Mouse (Mus musculus): ENCODE measurements around the gene Top2a. TPM values are rescaled to one million over a fixed set of nuclear protein-coding genes. Genes with fewer than 3 reads are reported as not detected.

Top2a gene
- total and polyA plus RNA-seq, 3 experiments = 385 to 444 (median 400) TPM

DNA sequence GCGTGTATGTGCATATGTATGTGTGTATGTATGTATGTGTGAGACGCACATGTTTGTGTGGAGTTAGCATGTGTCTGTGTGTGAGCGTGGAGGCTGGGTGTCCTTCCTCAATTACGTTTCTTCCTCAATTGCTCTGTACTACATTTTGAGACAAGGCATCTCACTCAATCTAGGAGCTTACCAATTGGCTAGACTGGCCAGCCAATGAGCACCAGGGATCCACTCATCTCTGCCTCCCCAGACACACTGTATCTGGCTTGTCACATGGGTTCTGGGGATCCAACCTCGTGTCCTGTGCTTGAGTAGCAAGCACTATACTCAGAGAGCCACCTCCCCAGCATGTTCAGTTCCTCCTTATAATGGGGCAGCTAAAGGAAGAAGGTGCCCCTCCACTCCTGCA lies 44.5 kb upstream of the Top2a start:
- Histone ChIP-seq H3K27ac (ENCODE audit: insufficient read depth, low read depth) (no peak overlapping the region), H3K4me2 (ENCODE audit: insufficient read depth, low read depth, poor library complexity, severe bottlenecking) (no peak overlapping the region), H3K27me3 (replicated peaks) (peaks cover 24% of the 10 kb centered on the region), H3K4me1 (ENCODE audit: control insufficient read depth in 1 of 2, insufficient read depth in 2 of 2) (peaks cover 6 to 19% of the 10 kb centered on the region in 2 experiments; a peak in 3 of 4 replicates), H3K36me3 (replicated peaks in 1 of 2; ENCODE audit: control insufficient read depth in 1 of 2, insufficient read depth in 1 of 2, low read length in 1 of 2) (no peaks in the 10 kb centered on the region), H3K79me2 (replicated peaks; ENCODE audit: control insufficient read depth, extremely low read depth, insufficient read depth, poor library complexity, severe bottlenecking) (no peaks in the 10 kb centered on the region), H3K9me3 (replicated peaks; ENCODE audit: low read length) (no peaks in the 10 kb centered on the region), H3K4me3 (replicated peaks in 1 of 3; ENCODE audit: low read depth in 2 of 3, low read length in 2 of 3, poor library complexity in 1 of 3) (no peak overlapping the region), H3K9ac (ENCODE audit: insufficient read depth, low read depth) (no peak overlapping the region)
- TF ChIP-seq MYC (IDR thresholded peaks at IDR 0.05; ENCODE audit: low read depth, low read length) (no peak), CTCF (conservative IDR thresholded peaks at IDR 0.05 in 1 of 2, IDR thresholded peaks at IDR 0.05 in 1 of 2; ENCODE audit: low read depth in 2 of 2, low read length in 2 of 2) (no peak), JUND (conservative IDR thresholded peaks at IDR 0.05; ENCODE audit: low read depth, low read length) (no peak), UBTF (IDR thresholded peaks at IDR 0.05; ENCODE audit: low read depth, low read length) (no peak), MEF2A (IDR thresholded peaks at IDR 0.05; ENCODE audit: borderline replicate concordance, low read depth, low read length) (no peak), SMC3 (IDR thresholded peaks at IDR 0.05; ENCODE audit: low read depth, low read length) (no peak), NELFE (IDR thresholded peaks at IDR 0.05; ENCODE audit: low read depth, low read length) (no peak), KAT2A (IDR thresholded peaks at IDR 0.05; ENCODE audit: insufficient replicate concordance, low read length) (no peak), ZNF384 (IDR thresholded peaks at IDR 0.05; ENCODE audit: low read depth, low read length) (no peak), ZKSCAN1 (IDR thresholded peaks at IDR 0.05; ENCODE audit: borderline replicate concordance, low read depth, low read length) (no peak), JUN (IDR thresholded peaks at IDR 0.05; ENCODE audit: insufficient read depth, low read depth, low read length) (no peak), PAX5 (IDR thresholded peaks at IDR 0.05; ENCODE audit: low read length) (no peak), EP300 (IDR thresholded peaks at IDR 0.05; ENCODE audit: low read length) (no peak), RCOR1 (conservative IDR thresholded peaks at IDR 0.05; ENCODE audit: low read depth, low read length) (no peak), SIN3A (IDR thresholded peaks at IDR 0.05; ENCODE audit: low read length) (no peak), USF1 (IDR thresholded peaks at IDR 0.05; ENCODE audit: low read depth, low read length) (no peak)
- in situ Hi-C loops (cut with MboI; ENCODE audit: low pct_ligation_motif_present, low pct_unique_long_range_greater_than_20kb, low sequenced_read_pairs) = loop anchor here (5.0 kb wide), 1 partner anchor 34 kb away; no protein-coding TSS in a partner anchor
- dilution Hi-C loops (cut with MboI; ENCODE audit: extremely low pct_ligation_motif_present, extremely low pct_unique_long_range_greater_than_20kb, low sequenced_read_pairs) = no loop called here
- DNase-seq (ENCODE audit: extremely low read depth) = no peak

DNA sequence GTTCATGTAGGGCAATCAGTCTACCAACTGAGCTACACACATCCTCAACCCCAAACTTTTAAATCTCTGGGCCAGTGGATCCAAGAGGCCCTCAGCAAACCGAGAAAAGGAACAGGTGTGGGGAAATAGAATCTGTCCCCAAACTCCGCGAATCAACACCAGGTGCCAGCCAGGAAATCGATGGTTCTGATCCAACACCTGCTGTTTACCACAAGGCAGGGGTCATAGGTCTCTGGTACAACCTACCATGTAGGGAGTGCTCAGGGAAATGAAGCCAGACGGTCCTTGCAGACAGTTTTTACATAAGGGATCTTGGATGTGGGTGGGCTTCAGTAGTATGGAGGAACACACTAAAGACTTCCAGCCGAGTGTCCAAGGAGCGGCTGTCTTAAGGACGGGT lies 43.6 kb upstream of the Top2a start:
- no peaks in the 10 kb centered on the region for H3K36me3 ChIP-seq (replicated peaks in 1 of 2; ENCODE audit: control insufficient read depth in 1 of 2, insufficient read depth in 1 of 2, low read length in 1 of 2)
- no peak overlapping the region for H3K9ac ChIP-seq (ENCODE audit: insufficient read depth, low read depth)
- no peak for TF ChIP-seq IRF4 (IDR thresholded peaks at IDR 0.05; ENCODE audit: low read depth, low read length)
- no peak for TF ChIP-seq GABPA (IDR thresholded peaks at IDR 0.05; ENCODE audit: insufficient replicate concordance, low read depth, low read length)
- no peak for TF ChIP-seq MAX (IDR thresholded peaks at IDR 0.05; ENCODE audit: low read length)
- TF ChIP-seq CHD1 (IDR thresholded peaks at IDR 0.05; ENCODE audit: low read depth, low read length) = no peak
- TF ChIP-seq NELFE (IDR thresholded peaks at IDR 0.05; ENCODE audit: low read depth, low read length) = no peak
- TF ChIP-seq MAZ (IDR thresholded peaks at IDR 0.05; ENCODE audit: low read depth, low read length) = no peak
- TF ChIP-seq ZMIZ1 (IDR thresholded peaks at IDR 0.05; ENCODE audit: low read depth, low read length) = no peak
- TF ChIP-seq TCF12 (IDR thresholded peaks at IDR 0.05; ENCODE audit: low read depth, low read length) = no peak
- TF ChIP-seq POLR2A (IDR thresholded peaks at IDR 0.05; ENCODE audit: low read depth, low read length) = no peak
- no peak for TF ChIP-seq CHD2 (IDR thresholded peaks at IDR 0.05; ENCODE audit: low read length)
- no peak for TF ChIP-seq CTCF (conservative IDR thresholded peaks at IDR 0.05 in 1 of 2, IDR thresholded peaks at IDR 0.05 in 1 of 2; ENCODE audit: low read depth in 2 of 2, low read length in 2 of 2)
- no peak for TF ChIP-seq MYC (IDR thresholded peaks at IDR 0.05; ENCODE audit: low read depth, low read length)
- no peak for TF ChIP-seq JUN (IDR thresholded peaks at IDR 0.05; ENCODE audit: insufficient read depth, low read depth, low read length)
- TF ChIP-seq RAD21 (IDR thresholded peaks at IDR 0.05; ENCODE audit: low read depth, low read length) = no peak
- TF ChIP-seq RCOR1 (conservative IDR thresholded peaks at IDR 0.05; ENCODE audit: low read depth, low read length) = no peak
- no peak for TF ChIP-seq PAX5 (IDR thresholded peaks at IDR 0.05; ENCODE audit: low read length)
- no peak for TF ChIP-seq HCFC1 (IDR thresholded peaks at IDR 0.05; ENCODE audit: low read depth, low read length)
- TF ChIP-seq MXI1 (IDR thresholded peaks at IDR 0.05; ENCODE audit: low read depth, low read length) = no peak
- no peak overlapping the region for H3K27ac ChIP-seq (ENCODE audit: insufficient read depth, low read depth)
- H3K79me2 ChIP-seq (replicated peaks; ENCODE audit: control insufficient read depth, extremely low read depth, insufficient read depth, poor library complexity, severe bottlenecking) = no peaks in the 10 kb centered on the region
- DNase-seq (ENCODE audit: extremely low read depth) = no peak
- dilution Hi-C loops (cut with MboI; ENCODE audit: extremely low pct_ligation_motif_present, extremely low pct_unique_long_range_greater_than_20kb, low sequenced_read_pairs) = no loop called here
- no peak overlapping the region for H3K4me2 ChIP-seq (ENCODE audit: insufficient read depth, low read depth, poor library complexity, severe bottlenecking)
- H3K9me3 ChIP-seq (replicated peaks; ENCODE audit: low read length) = no peaks in the 10 kb centered on the region
- peaks cover 6 to 19% of the 10 kb centered on the region in 2 experiments; a peak in 3 of 4 replicates for H3K4me1 ChIP-seq (ENCODE audit: control insufficient read depth in 1 of 2, insufficient read depth in 2 of 2)
- H3K27me3 ChIP-seq (replicated peaks) = peaks cover 20% of the 10 kb centered on the region
- H3K4me3 ChIP-seq (replicated peaks in 1 of 3; ENCODE audit: low read depth in 2 of 3, low read length in 2 of 3, poor library complexity in 1 of 3) = no peak overlapping the region
- in situ Hi-C loops (cut with MboI; ENCODE audit: low pct_ligation_motif_present, low pct_unique_long_range_greater_than_20kb, low sequenced_read_pairs) = loop anchor here (5.0 kb wide), 1 partner anchor 35 kb away; no protein-coding TSS in a partner anchor

Measured in CH12.LX (cell line).